Mouse (Mus musculus) ZHBTc4 (cell line): ENCODE results near the gene Prkacb.
"Not testable (repeated sequence)": the region's sequence is repeated elsewhere in the genome, so short reads cannot be mapped to it uniquely, and the experiment has no call there.

Source experiments
- DNase-seq: peaks from one replicate; pipeline ENCODE4 v3.0.0-alpha.2; 2011; ENCODE audit warnings: low read depth, low spot score

Gene Prkacb

DNA sequence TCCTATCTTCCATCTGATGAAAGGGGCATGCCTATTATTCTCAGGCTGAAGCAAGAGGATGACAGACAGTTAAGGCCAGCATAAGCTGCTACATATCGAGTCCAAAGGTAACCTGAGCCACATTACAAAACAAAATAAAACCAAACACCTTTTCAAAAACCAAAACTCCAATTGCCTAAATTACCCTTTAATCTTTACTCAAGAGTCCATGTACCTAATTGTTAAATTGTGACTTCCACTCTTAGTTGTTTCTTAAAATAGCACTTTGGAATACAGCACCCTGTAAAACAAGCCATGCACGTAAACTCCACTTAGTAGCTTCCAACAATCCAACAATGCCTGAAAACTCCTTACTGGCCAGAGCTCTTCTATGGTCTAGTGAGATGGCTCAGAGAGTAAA, 34.3 kb downstream of the Prkacb start:
- DNase-seq = no peak

DNA sequence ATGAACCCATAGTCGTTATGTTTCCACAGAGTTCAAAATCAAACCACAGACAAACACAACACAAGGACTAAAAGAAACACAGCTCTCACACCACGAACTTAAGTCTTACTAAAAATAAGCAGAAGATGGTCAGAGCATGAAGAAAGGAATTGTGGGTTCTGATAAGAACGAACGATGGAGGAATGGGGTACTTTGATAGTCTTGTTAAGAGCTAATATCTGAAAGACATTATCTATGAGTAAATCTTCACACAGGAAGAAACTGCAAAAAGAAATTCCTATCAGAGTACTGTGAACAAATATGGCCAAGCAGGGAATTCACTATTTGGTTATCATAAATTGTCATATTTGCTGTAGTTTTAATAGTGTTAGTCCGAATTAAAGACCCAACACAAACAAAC, 36.1 kb downstream of the Prkacb start:
- DNase-seq = no peak

GRCm38 (mm10) chr3:146770853-146771252, 41.9 kb downstream of the Prkacb start:
- no peak for DNase-seq

DNA sequence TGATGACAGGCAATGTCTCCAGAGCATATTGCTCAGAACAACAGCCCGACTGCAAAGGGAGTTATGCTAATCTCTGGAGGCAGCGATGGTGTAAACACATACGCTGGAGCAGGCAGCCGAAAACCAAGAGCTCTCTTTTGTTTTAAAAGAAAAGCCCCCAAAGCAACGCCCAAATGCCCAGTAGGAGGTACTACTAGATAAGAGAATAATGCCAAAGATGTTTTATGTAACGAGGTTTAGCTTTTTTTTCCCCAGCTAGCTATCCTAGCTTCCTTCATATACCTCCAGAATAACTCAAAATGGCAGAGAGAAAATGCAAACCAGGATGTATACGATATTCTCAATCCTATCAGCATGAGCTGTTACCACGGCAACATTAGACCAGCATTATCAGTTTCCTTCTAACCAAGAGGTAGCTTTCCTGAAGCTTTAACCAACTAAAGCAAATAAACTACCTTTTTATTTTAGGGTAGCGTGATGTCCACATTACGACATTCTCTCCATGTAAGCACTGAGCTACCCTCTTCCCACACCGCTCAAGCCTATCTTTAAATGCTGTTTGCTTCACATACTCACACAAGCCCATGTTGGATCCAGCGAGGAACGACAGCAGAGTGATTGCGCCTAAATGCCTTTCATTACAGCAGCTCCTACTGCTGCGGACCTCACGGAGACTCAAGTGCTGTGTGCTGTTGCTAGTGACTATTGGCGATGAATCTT, 42.7 kb downstream of the Prkacb start:
- peak; percentile 30 for DNase-seq

- DNase-seq = no peak
Observed at GRCm38 (mm10) chr3:146769569-146769939, 43.2 kb downstream of the Prkacb start.

DNA sequence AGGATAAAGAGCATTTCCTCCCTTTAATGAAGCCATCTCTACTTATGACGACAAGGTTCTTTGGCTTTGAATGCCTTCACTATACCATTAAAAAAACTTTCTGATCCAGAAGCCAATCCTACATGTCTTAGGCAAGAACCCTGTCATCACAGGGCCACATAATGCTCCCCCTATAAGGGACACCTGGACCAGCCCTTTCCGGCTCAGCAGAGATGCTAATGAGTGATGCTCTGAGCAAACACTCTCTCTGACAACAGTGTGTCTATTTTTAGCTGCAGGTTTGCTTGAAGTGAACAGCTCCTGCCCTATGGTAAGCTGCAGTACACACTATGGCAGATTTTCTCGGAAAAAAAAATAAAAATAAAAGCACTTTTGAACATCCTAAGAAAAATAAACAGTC, 43.9 kb downstream of the Prkacb start:
- no peak for DNase-seq

- DNase-seq = no peak
Observed at GRCm38 (mm10) chr3:146768360-146768759, 44.4 kb downstream of the Prkacb start.

- DNase-seq = peak; percentile 44
Observed at GRCm38 (mm10) chr3:146766701-146767181, 46.0 kb downstream of the Prkacb start.

GRCm38 (mm10) chr3:146766071-146766605, 46.7 kb downstream of the Prkacb start:
- DNase-seq = peak; percentile 68

DNA sequence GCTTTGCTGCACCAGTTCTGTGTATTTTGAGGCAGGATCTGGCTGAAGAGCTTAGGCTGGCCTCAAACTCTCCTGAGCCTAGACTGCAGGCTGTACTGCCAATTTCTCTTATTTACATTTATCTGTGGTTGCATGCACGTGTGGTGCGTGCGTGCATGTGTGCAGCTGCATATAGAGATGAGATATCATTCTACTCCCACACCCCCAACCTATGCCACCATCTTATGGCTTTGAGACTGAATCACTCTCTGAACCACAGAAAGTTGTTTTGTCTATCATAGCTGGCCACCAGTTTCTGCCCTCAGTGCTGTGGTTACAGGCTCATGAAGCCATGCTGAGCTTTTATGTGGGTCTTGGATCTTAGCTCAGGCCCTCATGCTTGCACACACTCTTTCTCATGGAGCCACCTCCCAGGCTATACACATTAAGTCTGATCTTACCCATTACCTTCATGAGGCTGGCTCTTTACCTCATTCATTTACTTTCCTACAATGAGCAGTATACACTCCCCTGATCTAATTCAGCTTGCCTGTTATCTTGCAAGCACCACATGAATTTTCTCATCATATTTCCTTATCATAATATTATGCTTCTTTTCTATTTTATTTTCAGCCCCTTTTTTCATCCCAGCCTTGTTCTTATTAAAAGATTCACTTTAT, 47.8 kb downstream of the Prkacb start:
- DNase-seq = no peak

- not testable (repeated sequence) for DNase-seq
Observed at GRCm38 (mm10) chr3:146763054-146763453, 49.7 kb downstream of the Prkacb start.

GRCm38 (mm10) chr3:146761276-146761675, 51.5 kb downstream of the Prkacb start:
- DNase-seq = no peak

- no peak for DNase-seq
Observed at GRCm38 (mm10) chr3:146757970-146758960, 54.5 kb downstream of the Prkacb start.

GRCm38 (mm10) chr3:146754270-146754669, 58.5 kb downstream of the Prkacb start:
- no peak for DNase-seq

DNA sequence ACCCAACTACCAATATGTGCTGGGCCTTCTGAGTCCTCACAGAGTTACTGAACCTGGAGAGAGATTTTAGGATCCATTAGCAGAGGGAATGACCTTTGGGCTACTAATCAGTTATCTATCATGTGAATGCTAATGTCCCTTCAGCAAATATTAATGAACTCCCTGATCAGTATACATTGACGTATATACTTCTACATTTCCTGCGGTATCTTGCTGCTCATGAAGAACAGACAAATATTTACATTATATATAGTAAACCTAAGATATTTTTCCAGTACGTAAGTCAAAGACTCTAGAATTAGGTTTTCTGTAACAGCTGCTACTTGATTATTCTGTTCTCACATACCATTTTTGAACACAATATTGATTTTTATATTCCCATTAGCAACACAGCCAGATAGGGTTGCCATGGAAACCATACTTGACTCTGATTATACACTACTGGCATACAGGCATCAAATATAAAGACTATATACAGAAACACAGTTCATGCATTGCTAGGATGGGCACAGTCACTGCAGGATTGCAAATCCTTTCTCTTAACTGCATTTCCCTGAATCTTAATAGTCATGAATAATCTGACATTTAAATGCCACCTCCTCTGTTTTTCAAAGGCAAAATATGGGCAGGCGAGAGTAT, 71.1 kb downstream of the Prkacb start:
- DNase-seq = no peak

- DNase-seq = no peak
Observed at GRCm38 (mm10) chr3:146741158-146741557, 71.6 kb downstream of the Prkacb start.

- not testable (repeated sequence) for DNase-seq
Observed at GRCm38 (mm10) chr3:146736186-146736585, 76.6 kb downstream of the Prkacb start.

DNA sequence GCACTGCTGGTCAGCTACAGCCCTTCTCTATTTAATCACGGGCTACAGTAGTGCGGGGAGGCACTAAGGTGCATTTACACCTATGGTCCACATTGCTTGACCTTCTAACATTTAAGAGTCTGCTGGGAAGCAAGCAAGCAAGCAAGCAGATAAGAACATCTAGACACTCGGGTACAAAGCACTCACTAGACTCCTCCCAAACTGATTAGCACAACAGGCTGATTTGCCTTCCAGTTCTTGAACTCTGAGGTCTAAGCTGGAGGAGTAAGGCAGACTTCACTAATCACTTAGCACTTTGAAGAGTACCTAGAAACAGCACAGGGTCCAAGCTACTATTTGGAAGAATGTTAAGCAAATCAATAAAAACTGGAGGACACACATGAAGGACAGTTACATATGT, 77.1 kb downstream of the Prkacb start:
- no peak for DNase-seq

- no peak for DNase-seq
Observed at GRCm38 (mm10) chr3:146734907-146735629, 77.7 kb downstream of the Prkacb start.

GRCm38 (mm10) chr3:146731499-146731898, 81.3 kb downstream of the Prkacb start:
- DNase-seq = no peak

DNA sequence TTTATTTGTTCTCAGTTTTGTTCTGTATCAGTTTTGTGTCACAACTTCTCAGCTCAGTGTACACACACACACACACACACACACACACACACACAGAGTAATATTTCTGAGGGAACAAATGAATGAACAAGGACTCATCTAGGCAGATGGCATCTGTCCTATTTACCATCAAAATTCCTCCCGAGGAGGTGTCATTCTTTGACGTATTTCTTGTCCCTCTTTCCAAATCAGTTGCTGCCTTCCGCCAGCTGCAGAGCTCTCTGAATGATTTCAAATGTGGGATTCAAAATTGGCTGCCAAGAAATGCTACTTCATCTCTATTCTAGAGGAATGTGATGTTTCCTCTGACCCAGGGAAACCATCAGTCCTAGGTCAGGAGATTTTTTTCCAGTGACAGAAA, 89.8 kb downstream of the Prkacb start:
- DNase-seq = no peak
